Mouse (Mus musculus): ENCODE data around the gene Ppp2r5c.

Gene Ppp2r5c

DNA sequence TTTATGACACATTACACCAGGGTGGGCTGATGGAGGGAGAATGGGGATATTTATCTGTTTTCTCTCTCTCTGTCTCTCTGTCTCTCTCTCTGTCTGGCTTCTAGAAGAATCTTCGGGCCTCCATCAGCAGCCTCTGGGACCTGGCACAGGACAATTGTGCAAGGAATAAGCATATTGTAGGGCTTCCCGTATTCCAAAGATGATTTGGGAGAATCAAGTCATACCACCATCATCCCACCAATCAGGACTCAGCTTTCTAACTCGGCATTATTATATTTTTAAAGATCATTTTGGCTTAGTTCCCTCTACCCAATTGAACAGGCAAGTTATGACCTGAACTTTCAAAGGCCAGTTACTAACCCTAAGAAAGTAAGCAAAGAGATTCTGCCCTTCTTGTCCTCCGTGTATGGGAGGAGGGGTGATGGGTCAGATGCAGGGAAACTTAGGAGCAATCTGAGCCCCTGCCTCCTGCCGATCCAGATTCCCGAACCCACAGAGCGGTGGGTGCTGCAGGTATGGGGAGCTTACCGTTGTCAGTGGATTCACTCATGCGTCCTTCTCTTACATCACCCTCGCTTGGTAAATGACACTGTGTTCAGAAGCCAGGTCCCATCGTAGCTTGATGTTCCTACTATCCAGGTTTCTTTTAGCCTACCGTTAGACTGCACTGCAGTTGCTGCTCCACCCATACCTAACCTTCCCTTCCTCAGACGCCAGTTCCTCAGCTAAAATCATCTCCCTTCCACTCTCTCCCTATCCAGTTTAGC lies 153.5 kb downstream of the Ppp2r5c start:
- no peak for ATAC-seq (ENCODE audit: insufficient number of reproducible peaks, low FRiP score, low TSS enrichment)

DNA sequence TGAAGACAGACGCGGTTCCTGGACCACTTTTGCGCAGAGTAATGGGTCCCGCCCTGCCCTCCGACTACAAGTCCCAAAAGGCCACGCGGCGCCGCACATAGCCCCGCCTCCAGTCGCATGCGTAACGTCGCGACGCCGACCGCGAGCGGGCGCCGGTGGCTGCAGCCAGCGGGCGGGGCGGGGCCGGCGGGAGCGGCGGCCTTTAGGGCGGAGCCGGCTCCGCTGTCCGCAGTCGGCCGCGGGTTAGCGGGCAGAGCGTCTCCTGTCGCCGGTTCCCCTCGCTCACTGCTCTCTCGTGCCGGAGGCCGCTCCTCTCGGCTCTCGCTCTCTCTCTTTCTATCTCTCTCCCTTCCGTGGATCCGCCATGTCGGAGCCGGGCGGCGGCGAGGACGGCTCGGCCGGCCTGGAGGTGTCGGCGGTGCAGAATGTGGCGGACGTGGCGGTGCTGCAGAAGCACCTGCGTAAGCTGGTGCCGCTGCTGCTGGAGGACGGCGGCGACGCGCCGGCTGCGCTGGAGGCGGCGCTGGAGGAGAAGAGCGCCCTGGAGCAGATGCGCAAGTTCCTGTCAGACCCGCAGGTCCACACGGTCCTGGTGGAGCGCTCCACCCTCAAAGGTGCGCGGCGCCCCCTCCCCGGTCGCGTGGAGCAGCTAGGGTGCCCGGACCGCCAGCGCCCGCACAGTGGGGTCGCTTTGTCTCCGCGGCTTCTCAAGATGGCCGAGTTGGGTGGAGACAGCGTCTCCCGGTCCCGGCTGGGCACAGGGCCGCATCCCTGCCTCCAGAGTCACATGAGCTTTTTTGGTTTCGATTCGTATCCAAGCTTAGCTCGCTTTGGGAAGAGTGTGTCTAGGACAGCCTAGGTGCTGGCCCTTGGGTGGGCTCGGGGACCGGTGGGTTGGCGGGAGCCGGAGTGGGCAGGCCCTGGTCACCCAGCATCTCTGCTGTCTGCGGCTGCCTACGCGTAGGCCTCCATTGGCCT lies 154.6 kb downstream of the Ppp2r5c start, which contains the start of gene Dync1h1:
Dync1h1 (plus strand) TSS at position 212 of the 978 bp plus-strand sequence.
- peak; percentile 84 for ATAC-seq (ENCODE audit: insufficient number of reproducible peaks, low FRiP score, low TSS enrichment)

DNA sequence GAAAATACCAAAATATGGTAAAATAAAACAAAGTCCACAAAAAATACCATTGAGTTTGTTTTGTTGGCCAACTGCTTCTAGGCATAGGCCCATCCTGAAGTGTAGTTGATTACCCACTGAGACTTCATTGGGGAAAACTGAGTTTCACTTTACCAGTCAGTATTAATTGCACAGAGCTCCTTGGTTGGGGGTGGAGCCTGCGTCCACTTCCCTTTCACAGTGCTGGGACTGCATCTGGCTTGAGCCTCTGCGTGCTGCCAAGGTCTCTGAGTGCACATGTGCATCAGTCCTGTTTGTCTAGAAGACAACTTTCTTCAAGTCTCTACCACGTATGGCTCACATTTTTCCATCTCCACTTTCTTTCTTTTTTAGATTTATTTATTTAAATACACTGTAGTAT lies 159.2 kb downstream of the Ppp2r5c start:
- ATAC-seq (ENCODE audit: insufficient number of reproducible peaks, low FRiP score, low TSS enrichment) = no peak

DNA sequence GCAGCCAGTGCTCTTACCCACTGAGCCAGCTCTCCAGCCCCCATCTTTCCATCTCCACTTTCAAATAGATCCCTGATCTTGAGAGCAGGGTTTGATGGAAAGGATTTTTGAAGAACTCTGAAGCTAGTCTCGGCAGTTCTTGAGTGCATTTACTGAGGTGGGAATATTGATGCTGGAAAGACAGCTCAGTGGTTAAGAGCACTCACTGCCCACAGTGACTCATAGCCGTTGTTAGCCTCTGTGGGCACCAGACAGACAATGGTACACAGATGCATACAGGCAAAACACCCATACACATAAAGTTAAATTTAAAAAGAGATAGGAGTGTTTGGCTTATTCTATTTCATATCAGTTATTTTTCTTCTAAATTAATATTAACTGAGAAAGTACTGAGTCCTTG lies 159.8 kb downstream of the Ppp2r5c start:
- ATAC-seq (ENCODE audit: insufficient number of reproducible peaks, low FRiP score, low TSS enrichment) = no peak

DNA sequence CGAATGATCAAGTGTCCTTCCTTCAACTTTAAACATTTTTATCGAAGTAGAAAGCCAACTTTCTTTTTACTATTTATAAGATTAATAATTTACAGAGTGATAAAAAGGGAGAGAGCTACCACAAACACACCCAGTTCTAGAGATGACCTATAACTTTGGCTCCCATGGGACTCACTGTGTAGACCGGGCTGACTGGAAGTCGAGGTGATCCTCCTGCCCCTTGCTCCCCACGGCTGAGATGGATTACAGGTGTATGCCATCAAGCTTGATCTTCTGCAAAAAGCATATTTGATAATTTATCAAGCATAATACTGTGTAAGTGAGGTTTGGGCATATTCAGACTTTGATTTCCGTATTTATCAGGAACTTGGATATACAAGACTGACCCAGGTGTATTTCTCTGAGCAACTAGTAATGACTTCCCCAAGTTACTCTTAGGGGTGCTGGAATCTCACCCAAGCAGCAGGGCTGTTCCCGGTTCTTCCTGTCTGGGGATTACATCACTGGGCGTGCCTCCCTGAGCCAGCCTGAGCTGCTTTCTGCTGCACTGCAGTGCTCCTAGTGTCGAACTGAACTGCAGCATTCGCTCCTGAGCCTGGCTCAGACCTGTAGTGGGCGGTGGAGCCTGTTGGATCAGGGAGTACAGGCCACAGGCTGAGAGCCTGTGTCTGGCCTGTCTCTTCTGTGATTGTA lies 161.7 kb downstream of the Ppp2r5c start:
- ATAC-seq (ENCODE audit: insufficient number of reproducible peaks, low FRiP score, low TSS enrichment) = peak; percentile 76

DNA sequence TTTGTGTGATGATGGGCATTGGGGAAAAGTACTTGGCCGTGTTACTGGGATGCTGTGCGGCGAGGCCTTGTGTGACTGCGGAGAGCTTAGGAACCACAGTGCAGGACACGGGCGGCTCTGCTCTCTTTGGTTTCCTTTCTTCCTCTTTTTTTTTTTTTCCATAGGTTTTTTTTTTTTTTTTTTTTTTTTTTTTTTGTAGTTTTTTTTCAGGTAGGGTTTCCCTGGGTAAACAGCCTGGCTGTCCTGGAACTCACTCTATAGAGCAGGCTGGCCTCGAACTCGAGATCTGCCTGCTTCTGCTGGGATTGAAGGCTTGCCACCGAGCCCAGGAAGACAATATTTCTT lies 162.2 kb downstream of the Ppp2r5c start:
- no peak for ATAC-seq (ENCODE audit: insufficient number of reproducible peaks, low FRiP score, low TSS enrichment)

DNA sequence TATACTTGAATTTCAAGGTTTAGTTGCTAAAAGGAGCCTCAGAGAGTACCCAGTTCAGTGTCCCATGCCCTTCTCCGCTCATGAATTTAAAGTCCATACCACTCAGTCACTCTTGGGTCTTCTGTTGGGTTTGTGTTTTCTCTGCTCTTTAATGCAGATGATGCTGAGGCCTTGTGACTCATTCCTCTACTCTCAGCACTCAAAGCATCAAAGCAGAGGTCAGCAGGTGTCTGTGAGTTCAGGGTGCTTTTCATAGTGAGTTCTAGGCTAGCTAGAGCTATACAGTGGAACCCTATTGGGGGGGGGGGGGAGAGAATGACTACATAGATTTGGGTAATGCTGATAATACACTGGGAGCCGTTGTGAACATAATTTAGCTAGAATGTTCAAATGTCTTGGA lies 163.8 kb downstream of the Ppp2r5c start:
- ATAC-seq (ENCODE audit: insufficient number of reproducible peaks, low FRiP score, low TSS enrichment) = no peak

DNA sequence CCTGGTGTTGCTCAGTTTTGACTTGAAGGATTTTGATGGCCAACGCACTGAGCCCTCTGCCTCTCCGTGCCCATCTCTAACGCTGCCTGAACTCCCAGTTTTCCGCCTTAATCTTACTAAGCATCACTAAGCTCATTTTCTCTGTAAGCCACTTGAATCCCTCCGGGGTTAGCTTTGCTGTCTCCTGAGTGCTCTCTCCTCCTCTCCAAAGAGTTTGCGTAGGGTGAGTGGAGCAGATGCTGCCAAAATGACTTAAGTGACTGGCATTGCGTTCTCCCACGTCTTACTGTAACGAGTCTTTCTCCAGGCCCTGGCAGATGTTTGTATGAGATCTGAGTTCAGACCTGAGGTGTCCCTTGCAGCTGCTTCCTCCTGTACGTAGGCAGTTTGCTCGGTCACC lies 183.1 kb downstream of the Ppp2r5c start:
- ATAC-seq (ENCODE audit: insufficient number of reproducible peaks, low FRiP score, low TSS enrichment) = no peak

Measured in cerebellum, adult (tissue).